Mouse (Mus musculus): Measurements from ENCODE around the gene Zan. TPM values are rescaled to one million over a fixed set of nuclear protein-coding genes. Genes with fewer than 3 reads are reported as not detected.

The Zan gene
- not detected in 2 replicates for polyA plus RNA-seq (2011; ENCODE audit: insufficient read depth, insufficient read length, low replicate concordance, missing spikeins)

GRCm38 (mm10) chr5:137476964-137477363 is at the start of gene Zan:
Gene Zan (minus strand): TSS chr5:137477064.
- WGBS: 79% methylated on average over 5 of the region's 5 CpGs
- H3K4me1 ChIP-seq (ENCODE audit: control insufficient read depth, insufficient read depth, low read length): no peaks in the 10 kb centered on the region
- no peak within 1 kb of the TSS for H3K4me3 ChIP-seq (replicated peaks; ENCODE audit: control insufficient read depth, low read depth, low read length)
- no peak within 1 kb of the TSS for H3K27ac ChIP-seq (ENCODE audit: control insufficient read depth, insufficient read depth, low read depth, low read length, poor library complexity)
- TF ChIP-seq POLR2A (IDR thresholded peaks at IDR 0.05; ENCODE audit: borderline replicate concordance, control insufficient read depth, low read depth, low read length) (no peak), CTCF (IDR thresholded peaks at IDR 0.05; ENCODE audit: control insufficient read depth, insufficient read depth, low read length) (no peak)

- WGBS: 39% methylated on average over 16 of the region's 16 CpGs
- Histone ChIP-seq H3K4me1 (ENCODE audit: control insufficient read depth, insufficient read depth, low read length) (no peaks in the 10 kb centered on the region; the same call in 1 of the 2 replicates), H3K4me3 (replicated peaks; ENCODE audit: control insufficient read depth, low read depth, low read length) (no peak overlapping the region), H3K27ac (ENCODE audit: control insufficient read depth, insufficient read depth, low read depth, low read length, poor library complexity) (peak overlapping the region; percentile 24; the same call in 1 of the 2 replicates)
- TF ChIP-seq CTCF (IDR thresholded peaks at IDR 0.05; ENCODE audit: control insufficient read depth, insufficient read depth, low read length): no peak
Measured at GRCm38 (mm10) chr5:137526192-137526936, 49.5 kb upstream of the Zan start.

GRCm38 (mm10) chr5:137525511-137525910 is 48.6 kb upstream of the Zan start:
- TF ChIP-seq CTCF (IDR thresholded peaks at IDR 0.05; ENCODE audit: control insufficient read depth, insufficient read depth, low read length): no peak
- no peak for TF ChIP-seq POLR2A (IDR thresholded peaks at IDR 0.05; ENCODE audit: borderline replicate concordance, control insufficient read depth, low read depth, low read length)
- H3K4me1 ChIP-seq (ENCODE audit: control insufficient read depth, insufficient read depth, low read length): no peaks in the 10 kb centered on the region; the same call in 1 of the 2 replicates
- no peak overlapping the region for H3K4me3 ChIP-seq (replicated peaks; ENCODE audit: control insufficient read depth, low read depth, low read length)
- 79% methylated on average over 16 of the region's 16 CpGs for WGBS
- no peak overlapping the region for H3K27ac ChIP-seq (ENCODE audit: control insufficient read depth, insufficient read depth, low read depth, low read length, poor library complexity)

- no peak for TF ChIP-seq POLR2A (IDR thresholded peaks at IDR 0.05; ENCODE audit: borderline replicate concordance, control insufficient read depth, low read depth, low read length)
- no peak for TF ChIP-seq CTCF (IDR thresholded peaks at IDR 0.05; ENCODE audit: control insufficient read depth, insufficient read depth, low read length)
- Histone ChIP-seq H3K27ac (ENCODE audit: control insufficient read depth, insufficient read depth, low read depth, low read length, poor library complexity) (peak overlapping the region; percentile 26; the same call in 1 of the 2 replicates), H3K4me1 (ENCODE audit: control insufficient read depth, insufficient read depth, low read length) (no peaks in the 10 kb centered on the region; the same call in 1 of the 2 replicates), H3K4me3 (replicated peaks; ENCODE audit: control insufficient read depth, low read depth, low read length) (no peak overlapping the region)
- WGBS: 83% methylated on average over 13 of the region's 13 CpGs
Measured at GRCm38 (mm10) chr5:137524671-137525070, 47.8 kb upstream of the Zan start.

GRCm38 (mm10) chr5:137524251-137524515 is 47.3 kb upstream of the Zan start:
- 93% methylated on average over 8 of the region's 8 CpGs for WGBS
- H3K4me3 ChIP-seq (replicated peaks; ENCODE audit: control insufficient read depth, low read depth, low read length): no peak overlapping the region
- TF ChIP-seq POLR2A (IDR thresholded peaks at IDR 0.05; ENCODE audit: borderline replicate concordance, control insufficient read depth, low read depth, low read length): no peak
- no peak for TF ChIP-seq CTCF (IDR thresholded peaks at IDR 0.05; ENCODE audit: control insufficient read depth, insufficient read depth, low read length)
- no peak overlapping the region for H3K27ac ChIP-seq (ENCODE audit: control insufficient read depth, insufficient read depth, low read depth, low read length, poor library complexity)
- H3K4me1 ChIP-seq (ENCODE audit: control insufficient read depth, insufficient read depth, low read length): no peaks in the 10 kb centered on the region; the same call in 1 of the 2 replicates

- no peaks in the 10 kb centered on the region for H3K4me1 ChIP-seq (ENCODE audit: control insufficient read depth, insufficient read depth, low read length)
- 90% methylated on average over 25 of the region's 25 CpGs for WGBS
- no peak overlapping the region for H3K4me3 ChIP-seq (replicated peaks; ENCODE audit: control insufficient read depth, low read depth, low read length)
- TF ChIP-seq CTCF (IDR thresholded peaks at IDR 0.05; ENCODE audit: control insufficient read depth, insufficient read depth, low read length) (no peak), POLR2A (IDR thresholded peaks at IDR 0.05; ENCODE audit: borderline replicate concordance, control insufficient read depth, low read depth, low read length) (no peak)
- H3K27ac ChIP-seq (ENCODE audit: control insufficient read depth, insufficient read depth, low read depth, low read length, poor library complexity): no peak overlapping the region; the same call in 1 of the 2 replicates
Measured at GRCm38 (mm10) chr5:137523396-137524250, 46.8 kb upstream of the Zan start.

GRCm38 (mm10) chr5:137522711-137523110 is 45.8 kb upstream of the Zan start:
- Histone ChIP-seq H3K27ac (ENCODE audit: control insufficient read depth, insufficient read depth, low read depth, low read length, poor library complexity) (no peak overlapping the region), H3K4me3 (replicated peaks; ENCODE audit: control insufficient read depth, low read depth, low read length) (no peak overlapping the region), H3K4me1 (ENCODE audit: control insufficient read depth, insufficient read depth, low read length) (no peaks in the 10 kb centered on the region)
- WGBS: 86% methylated on average over 11 of the region's 11 CpGs
- TF ChIP-seq CTCF (IDR thresholded peaks at IDR 0.05; ENCODE audit: control insufficient read depth, insufficient read depth, low read length) (no peak), POLR2A (IDR thresholded peaks at IDR 0.05; ENCODE audit: borderline replicate concordance, control insufficient read depth, low read depth, low read length) (no peak)

GRCm38 (mm10) chr5:137521861-137522260 is 45.0 kb upstream of the Zan start:
- 81% methylated on average over 9 of the region's 9 CpGs for WGBS
- no peak overlapping the region for H3K27ac ChIP-seq (ENCODE audit: control insufficient read depth, insufficient read depth, low read depth, low read length, poor library complexity)
- no peak overlapping the region for H3K4me3 ChIP-seq (replicated peaks; ENCODE audit: control insufficient read depth, low read depth, low read length)
- H3K4me1 ChIP-seq (ENCODE audit: control insufficient read depth, insufficient read depth, low read length): no peaks in the 10 kb centered on the region
- TF ChIP-seq CTCF (IDR thresholded peaks at IDR 0.05; ENCODE audit: control insufficient read depth, insufficient read depth, low read length) (no peak), POLR2A (IDR thresholded peaks at IDR 0.05; ENCODE audit: borderline replicate concordance, control insufficient read depth, low read depth, low read length) (no peak)
